Mouse (Mus musculus) cerebellum, postnatal 10 days (tissue): ENCODE data around the gene Tgm3.

Source experiments
- DNase-seq, 2 experiments: peaks; one replicate each; pipeline ENCODE4 v3.0.0; 2021; ENCODE audit warnings: mixed read lengths in 2 of 2

Tgm3 gene

DNA sequence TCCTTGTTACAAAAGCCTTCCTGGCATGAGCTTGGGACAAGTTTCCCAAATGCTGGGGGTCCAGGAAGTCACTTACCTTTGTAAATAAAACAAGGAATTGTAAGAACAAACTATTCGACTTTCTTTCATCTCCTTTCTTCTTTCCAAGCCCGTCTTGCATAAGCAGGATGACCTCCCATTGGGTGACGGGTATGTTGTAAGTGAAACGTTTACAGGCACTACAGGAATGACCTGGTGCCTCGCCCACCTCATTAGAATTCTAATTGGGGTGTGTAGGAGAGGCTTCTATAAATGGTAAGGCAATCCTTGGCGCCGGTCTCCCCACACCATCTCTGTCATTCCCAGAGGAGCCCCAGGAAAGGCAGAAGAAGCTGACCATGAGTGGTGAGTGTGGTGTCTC, at the start of gene Tgm3:
Tgm3 (plus strand) TSS at position 324 of the 400 bp plus-strand sequence.
- DNase-seq, result no peak

DNA sequence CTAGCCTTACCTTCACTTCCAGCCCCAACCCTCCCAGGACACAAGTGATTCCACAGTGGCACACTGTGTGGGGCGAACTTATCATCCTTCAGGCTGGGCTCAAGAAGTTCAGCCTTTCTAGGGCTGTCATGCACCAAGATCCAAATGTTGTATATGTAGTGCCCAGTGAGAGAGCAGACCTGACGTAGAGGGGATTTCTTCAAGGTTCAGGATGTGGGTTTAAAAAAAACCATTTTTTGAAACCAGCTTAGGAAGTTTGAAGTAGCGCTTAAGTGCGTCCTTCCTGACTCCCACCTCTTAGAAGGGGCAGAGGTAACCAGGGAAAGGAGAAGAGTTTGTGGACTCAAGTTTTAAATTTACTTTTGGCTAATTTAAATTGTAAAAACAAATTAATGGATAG, 31.5 kb upstream of the Tgm3 start:
- DNase-seq, result no peak

DNA sequence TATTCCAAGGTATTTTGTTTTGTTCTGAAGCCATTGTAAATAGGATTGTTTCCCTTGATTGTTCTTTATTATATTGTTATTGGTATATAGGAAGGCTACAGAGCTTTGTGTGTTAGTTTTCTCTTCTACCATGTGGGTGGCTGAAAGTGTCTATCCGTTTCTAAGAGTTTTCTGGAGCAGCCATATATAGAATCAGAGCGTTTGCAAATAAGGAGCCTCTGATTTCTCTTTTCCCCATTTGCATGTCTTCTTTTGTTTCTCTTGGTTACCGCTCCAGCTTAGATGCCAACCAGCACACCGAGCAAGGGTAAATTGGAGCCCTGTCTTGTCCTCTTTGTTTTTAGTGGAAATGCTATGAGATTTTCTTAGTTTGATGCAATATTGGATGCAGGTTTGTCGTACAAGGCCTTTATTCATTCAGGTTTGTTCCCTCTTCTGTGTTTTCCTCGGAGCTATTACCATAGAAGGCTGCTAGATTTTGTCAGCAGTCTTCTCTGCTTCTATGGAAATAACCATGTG, 24.6 kb upstream of the Tgm3 start:
- no peak for DNase-seq

DNA sequence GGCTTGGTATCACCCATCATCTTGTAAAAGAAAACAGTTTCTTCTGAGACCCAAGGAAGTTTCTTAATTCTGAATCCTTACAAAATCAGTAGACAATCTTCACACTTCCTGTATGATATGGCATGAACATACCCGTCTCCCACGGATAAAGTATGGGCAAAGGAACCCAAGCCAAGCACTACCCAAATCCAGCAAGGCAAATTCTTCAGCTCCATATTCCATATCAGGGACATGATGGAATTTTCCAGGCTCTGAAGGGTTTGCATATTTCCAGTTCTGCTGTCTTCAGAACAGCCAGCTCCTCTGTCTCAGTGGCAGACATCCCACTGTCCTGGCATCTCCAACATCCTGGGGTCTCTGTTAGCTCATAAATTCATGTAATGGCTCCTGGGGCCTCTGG, 22.5 kb upstream of the Tgm3 start:
- DNase-seq, result no peak

DNA sequence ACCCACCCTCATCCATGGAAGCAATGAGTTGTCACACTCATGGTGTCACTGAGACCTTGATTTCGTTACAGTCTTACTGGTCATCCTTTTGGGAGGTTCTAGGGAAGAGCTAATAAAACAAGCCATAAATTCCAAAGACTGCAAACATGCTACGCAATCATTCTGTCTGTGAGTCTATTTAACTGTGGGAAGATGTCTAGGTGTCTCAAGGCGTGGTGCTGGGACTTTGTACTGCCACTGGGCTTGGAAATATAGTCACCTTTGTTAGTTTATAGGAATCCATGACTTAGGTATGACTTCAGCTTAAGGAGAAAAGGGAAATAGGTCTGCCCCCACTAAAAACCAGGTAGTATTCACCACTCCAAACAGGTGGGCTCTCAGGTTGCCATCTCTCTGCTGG, 17.7 kb upstream of the Tgm3 start:
- DNase-seq, result no peak

DNA sequence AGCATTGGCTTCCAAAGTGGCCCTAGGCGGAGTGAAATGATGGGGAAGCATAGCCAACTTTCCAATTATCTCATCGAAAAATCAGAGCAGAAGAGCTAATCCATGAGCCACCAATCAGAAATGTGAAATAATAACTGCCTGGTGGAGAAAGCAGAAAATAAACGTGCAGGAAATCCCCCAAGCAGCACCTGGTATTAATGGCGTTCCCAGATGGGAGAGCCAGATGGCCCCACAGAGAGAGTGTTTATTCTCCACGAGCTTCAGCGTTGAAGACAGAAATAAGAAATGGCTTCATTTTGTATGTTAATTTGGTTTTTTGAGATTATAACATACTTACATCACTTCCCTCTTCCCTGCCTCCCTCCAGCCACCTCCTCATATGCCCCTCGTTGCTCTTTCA, 13.7 kb upstream of the Tgm3 start:
- DNase-seq, result peak; percentile 70 to 71

DNA sequence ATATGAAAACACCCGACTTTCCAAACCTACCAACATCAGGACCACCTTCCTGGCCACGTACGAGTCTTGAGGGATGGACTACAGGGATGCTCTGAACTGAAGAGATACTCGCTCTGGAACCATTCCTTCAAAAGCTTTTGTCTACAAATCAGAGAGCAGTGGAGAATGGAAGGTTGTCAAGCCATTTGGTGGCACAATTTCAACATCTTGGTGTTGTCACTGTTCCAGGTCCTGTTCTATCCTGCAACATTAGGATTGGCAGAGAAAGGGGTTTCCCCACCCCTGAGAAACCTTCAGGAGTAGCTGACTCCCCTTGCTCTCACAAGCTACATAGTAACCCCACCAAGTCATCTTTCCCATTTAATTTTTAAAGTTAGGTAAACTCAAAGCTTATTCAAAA, 12.9 kb upstream of the Tgm3 start:
- peak; percentile 62 to 63 for DNase-seq

DNA sequence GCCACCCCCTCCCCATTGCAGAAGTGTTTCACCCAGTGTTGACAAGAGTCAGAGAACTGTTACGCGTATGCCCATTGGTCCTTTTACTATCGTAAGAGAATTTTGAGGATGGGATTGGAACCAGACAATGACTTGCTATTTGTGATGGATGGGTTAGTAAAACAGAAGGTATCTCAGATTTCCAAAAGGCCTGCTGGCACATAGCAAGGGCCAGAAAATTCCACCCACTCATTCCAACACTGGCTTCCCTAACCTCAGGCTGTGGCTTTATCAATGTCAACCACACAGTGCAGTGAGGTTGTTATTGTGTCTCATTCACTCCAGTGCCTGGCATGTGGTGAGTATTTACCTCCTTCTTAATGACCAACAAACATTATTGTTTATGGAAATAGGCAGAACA, 11.5 kb upstream of the Tgm3 start:
- peak in 1 of 2 experiments; percentile 14 for DNase-seq

DNA sequence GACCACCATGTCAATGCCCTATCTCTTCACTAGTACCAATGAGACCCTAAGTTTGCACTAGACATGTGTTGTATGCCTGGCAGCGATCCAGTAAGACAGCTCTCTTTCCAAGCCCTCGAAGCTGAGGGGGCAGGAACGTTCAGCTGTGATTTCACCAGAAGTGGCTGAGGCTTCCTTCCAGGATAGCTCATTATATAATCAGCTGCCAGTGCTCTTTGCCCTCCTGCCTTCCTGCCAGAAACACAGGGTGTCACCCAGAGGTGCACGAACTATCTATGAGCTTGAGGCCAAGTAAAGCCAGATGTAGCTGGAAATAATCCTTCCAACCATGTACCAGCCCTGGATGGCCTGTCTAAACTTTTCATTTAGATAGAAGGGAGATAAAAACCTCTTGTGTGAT, 8.1 kb upstream of the Tgm3 start:
- peak; percentile 27 to 46 for DNase-seq

DNA sequence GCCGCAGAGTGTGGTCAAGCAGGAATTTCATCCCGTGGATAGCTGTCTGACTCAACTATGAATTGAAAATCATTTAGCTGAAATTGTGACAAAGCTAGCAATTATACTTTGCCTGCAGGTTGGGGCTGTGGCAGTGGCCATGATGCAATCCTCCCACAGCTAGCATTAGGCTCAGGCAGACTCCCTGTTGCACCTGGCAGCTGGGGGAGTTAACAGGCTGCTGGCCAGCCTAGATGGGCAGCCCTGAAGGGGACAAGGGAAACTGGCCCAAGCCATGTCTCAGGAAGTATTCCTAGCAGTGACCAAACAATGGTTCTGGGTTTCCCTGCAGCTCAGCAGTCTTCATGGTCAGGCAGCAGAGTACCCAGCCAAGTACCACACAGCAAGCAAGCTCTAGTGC, 2.8 kb upstream of the Tgm3 start:
- DNase-seq, result no peak

DNA sequence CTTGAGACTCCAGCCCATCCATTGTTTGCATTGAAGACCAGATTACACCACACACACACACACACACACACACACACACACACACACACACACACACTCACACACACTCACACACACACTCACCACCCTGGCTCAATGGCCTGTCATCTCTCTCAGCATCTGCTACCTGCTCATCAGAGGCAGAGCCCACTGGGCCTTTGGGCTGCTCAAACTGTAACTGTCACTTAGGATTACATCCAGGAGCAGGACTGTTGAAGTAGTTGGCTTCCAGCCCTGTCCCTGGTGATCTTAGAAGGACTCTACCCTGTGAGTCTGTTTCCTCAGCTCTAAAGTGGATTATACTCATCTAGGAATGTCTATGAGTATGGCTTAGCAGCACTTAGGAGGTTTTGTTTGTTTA, 1.5 kb downstream of the Tgm3 start:
- peak; percentile 77 for DNase-seq

DNA sequence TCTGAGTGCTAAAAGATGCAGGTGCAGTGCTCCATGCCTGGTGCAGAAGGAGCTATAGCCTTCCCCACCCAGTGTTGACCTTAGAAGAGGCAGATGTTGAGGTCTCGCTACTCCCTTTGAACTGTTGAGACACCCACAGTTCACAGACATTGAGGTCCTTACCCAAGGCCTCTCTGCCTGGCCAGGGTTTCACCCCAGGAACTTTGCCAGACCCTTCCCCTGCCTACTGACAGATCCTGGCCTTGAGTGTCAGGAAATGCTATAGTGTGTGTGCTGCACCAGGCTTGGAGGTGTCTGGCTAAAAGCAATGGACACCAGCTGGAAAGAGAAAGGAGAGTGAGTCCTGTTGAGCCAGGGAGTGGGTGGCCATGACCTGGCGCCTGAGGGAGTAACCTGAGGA, 3.0 kb downstream of the Tgm3 start:
- DNase-seq, result peak; percentile 19 to 30

GRCm38 (mm10) chr2:130018084-130018483, 5.9 kb downstream of the Tgm3 start:
- no peak for DNase-seq

- no peak for DNase-seq
These were observed 15.7 kb downstream of the Tgm3 start for GRCm38 (mm10) chr2:130027890-130028289.

DNA sequence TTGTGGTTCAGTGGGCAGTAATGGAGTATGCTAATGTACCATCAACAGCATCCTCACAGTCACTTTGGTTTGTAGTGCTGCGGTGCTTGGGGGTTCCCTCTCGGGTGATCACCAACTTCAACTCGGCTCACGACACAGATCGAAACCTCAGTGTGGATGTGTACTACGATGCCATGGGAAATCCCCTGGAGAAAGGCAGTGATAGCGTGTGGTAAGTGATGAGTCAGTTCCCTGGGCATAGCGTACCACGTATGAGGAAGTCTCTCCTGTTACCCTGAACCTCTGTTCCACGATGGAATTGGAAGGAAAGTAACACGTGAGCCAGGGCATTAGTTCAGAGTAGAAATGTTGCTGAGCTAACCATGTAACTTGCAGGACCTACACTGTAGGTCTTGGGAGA, 17.7 kb downstream of the Tgm3 start:
- no peak for DNase-seq

- peak; percentile 45 to 48 for DNase-seq
These were observed 20.5 kb downstream of the Tgm3 start for GRCm38 (mm10) chr2:130032661-130033060.

DNA sequence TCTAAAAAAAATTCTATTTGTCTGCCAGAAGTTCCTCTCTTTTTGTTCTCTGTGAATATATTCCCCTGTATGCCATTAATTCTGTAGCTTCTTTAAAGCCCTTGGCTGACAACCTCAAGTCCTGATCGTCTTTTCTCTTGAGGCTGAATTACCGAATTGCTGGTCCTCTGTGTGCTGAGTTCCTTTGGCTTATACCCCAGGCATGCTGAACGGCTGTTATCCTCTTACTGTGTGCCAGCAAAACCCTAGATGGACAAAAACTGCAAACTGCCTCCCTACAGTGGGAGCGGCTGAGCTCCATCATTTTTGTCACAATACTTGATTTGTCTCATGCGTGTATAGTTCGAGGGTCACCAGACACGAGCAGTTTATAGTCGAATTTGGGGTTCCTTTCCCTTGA, 24.7 kb downstream of the Tgm3 start:
- DNase-seq, result peak; percentile 53 to 58

DNA sequence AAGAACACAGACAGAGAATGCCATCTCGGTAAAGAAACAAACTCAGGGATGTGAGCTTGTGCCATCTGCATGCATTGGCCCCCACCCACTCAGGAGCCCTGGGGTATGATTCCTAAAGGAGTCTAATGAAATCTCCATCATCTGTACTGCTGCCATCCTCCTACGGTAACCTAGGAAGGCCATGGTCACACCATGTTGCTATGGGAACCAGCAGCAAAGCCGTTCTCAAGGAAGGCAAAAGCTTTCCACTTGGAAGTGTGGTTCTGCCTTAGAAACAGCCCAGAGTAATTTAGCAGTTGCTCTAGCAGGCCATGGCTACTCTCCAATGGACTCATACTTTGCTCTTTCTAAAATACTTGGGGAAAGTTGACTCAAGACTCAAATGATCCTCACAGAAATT, 26.8 kb downstream of the Tgm3 start:
- no peak for DNase-seq

GRCm38 (mm10) chr2:130040190-130040886, 28.2 kb downstream of the Tgm3 start:
- no peak for DNase-seq

DNA sequence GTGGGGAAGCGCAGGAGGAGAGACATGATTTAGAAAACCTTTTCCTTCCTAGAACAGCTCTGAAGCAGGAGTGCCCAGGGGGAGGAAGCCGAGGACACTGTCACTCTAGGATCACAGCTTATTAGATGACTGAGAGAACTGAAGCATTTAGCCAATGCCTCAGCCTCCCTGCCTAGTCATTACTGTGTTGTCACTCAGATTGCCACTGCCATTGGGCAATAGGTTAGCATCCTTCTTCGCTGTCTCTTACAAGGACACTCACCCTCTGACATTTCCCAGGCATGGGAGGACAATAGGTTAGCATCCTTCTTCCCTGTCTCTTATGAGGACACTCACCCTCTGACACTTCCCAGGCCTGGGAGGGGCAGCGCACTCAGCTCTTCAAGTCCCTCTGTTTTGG, 31.7 kb downstream of the Tgm3 start:
- no peak for DNase-seq

- no peak for DNase-seq
These were observed 35.8 kb downstream of the Tgm3 start for GRCm38 (mm10) chr2:130047923-130048440.

- DNase-seq, result no peak
These were observed 36.6 kb downstream of the Tgm3 start for GRCm38 (mm10) chr2:130048792-130049191.

DNA sequence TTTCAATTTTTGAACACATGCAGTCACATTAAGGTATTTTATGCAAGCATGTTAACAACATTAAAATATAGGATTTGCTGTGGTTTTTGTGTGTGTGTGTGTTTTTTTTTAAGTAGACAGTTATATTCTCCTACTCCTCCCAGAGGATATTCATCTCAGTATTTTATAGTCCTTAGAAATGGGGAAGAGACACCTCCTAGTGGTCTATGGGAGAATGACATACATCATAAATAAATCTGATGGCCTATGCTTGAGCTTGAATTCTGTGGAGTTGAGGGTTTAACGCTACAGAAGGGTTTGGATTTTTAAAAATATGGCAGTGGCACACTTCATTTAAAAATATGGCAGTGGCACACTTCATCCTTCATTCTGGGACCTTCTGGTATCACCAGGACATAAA, 46.0 kb downstream of the Tgm3 start:
- DNase-seq, result peak; percentile 28 to 72

GRCm38 (mm10) chr2:130068228-130068627, 56.1 kb downstream of the Tgm3 start:
- peak; percentile 63 to 73 for DNase-seq

DNA sequence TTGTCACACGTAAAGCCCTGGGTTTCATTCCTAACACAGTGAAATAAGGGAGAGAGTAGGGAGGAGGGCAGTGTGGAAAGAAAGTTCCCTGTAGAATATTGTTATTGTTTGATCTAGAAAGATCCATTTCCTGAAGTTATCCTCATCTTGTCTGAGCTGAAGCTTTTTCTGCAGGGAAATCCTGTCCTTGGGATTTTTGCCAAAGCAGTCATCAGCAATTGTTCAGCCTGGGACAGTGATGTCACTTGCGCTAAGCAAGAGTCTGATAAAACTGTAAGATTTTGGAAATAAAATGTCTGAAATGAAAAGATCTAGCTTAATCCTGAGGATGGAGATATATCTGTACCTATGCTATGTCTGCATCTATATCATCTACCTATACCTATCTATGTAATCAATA, 58.2 kb downstream of the Tgm3 start:
- DNase-seq, result no peak
